Mouse (Mus musculus) limb, embryonic 12.5 days (tissue): ENCODE results near the gene Sergef. TPM values are rescaled to one million over a fixed set of nuclear protein-coding genes. Genes with fewer than 3 reads are reported as not detected.

Experiments used
- ATAC-seq: fragments of 200-750 bp; cut with Nextera tagmentation; 2 replicates; pipeline ENCODE4 v1.8.0; 2017; ENCODE audit warnings: low read depth, moderate TSS enrichment; ENCODE audit not compliant: insufficient number of reproducible peaks, insufficient read depth, low FRiP score, low TSS enrichment
- H3K27ac ChIP-seq: fragments of 300-500 bp; sonication (generic); 2 replicates; pipeline ENCODE4 v1.5.1; 2016; ENCODE audit warnings: mild to moderate bottlenecking, moderate library complexity
- H3K27me3 ChIP-seq: fragments of 300-500 bp; sonication (generic); 2 replicates; pipeline ENCODE4 v1.6.1; 2016; ENCODE audit warnings: mild to moderate bottlenecking, moderate library complexity
- H3K36me3 ChIP-seq: fragments of 300-500 bp; sonication (generic); 2 replicates; pipeline ENCODE4 v1.6.1; 2016; ENCODE audit warnings: mild to moderate bottlenecking, moderate library complexity
- H3K4me1 ChIP-seq: fragments of 300-500 bp; sonication (generic); replicated peaks from 2 replicates; pipeline ENCODE4 v1.6.1; 2016
- H3K4me2 ChIP-seq: fragments of 300-500 bp; sonication (generic); 2 replicates; pipeline ENCODE4 v1.6.1; 2016; ENCODE audit warnings: mild to moderate bottlenecking, moderate library complexity
- H3K4me3 ChIP-seq: fragments of 300-500 bp; sonication (generic); replicated peaks from 2 replicates; pipeline ENCODE4 v1.5.1; 2016; ENCODE audit warnings: mild to moderate bottlenecking
- H3K9ac ChIP-seq: fragments of 300-500 bp; sonication (generic); replicated peaks from 2 replicates; pipeline ENCODE4 v1.6.1; 2016; ENCODE audit warnings: mild to moderate bottlenecking, moderate library complexity
- H3K9me3 ChIP-seq: fragments of 300-500 bp; sonication (generic); 2 replicates; pipeline ENCODE4 v1.6.1; 2016; ENCODE audit warnings: mild to moderate bottlenecking, moderate library complexity
- WGBS: fragments of 180-500 bp; shearing (Covaris S2); methylation state at CpG from one replicate; pipeline ENCODE4 v1.1.7; 2016; 5-methylcytosine and 5-hydroxymethylcytosine counted together
- polyA plus RNA-seq: library from polyadenylated mRNA; unstranded; fragments of >200 nt; fragmentation: Nextera tagmentation; extraction: Ambion mirVana; gene quantifications from 2 replicates; pipeline ENCODE4 v1.2.1, GENCODE M21; 2016

Gene Sergef
- polyA plus RNA-seq, 1 experiment from 2014 or later: 12.1 TPM

DNA sequence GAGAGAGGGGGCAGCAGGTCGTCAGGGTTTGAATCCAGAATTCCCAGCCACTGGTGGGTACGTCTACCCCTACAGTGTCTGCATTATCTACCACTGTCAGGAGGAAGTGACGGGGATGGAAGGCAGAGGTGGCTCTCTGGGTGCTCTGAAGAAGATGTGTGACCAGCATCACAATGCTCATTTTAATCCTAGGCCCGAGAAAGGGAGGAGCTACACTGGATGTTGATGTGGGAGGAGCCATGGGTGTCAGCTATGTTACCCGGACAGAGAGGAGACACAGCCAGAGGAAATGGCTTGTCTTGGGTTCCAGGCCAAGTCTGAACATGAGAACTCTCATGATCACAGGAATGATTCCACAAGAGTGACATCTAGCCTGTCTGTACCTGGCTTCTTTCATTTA is 122.4 kb downstream of the Sergef start:
- WGBS: 79% methylated on average over 5 of the region's 5 CpGs
- no peaks in the 10 kb centered on the region for H3K9me3 ChIP-seq
- ATAC-seq: no peak

GRCm38 (mm10) chr7:46515960-46516359 is 123.6 kb downstream of the Sergef start:
- Histone ChIP-seq H3K4me2 (no peak overlapping the region), H3K27me3 (no peaks in the 10 kb centered on the region), H3K9me3 (no peaks in the 10 kb centered on the region), H3K4me1 (0 out of 2 replicates have a peak, but pooled peaks cover 5% of the 10 kb centered on the region), H3K4me3 (no peak overlapping the region), H3K9ac (no peak overlapping the region), H3K36me3 (no peaks in the 10 kb centered on the region), H3K27ac (no peak overlapping the region)
- WGBS: 76% methylated on average over 5 of the region's 5 CpGs
- no peak for ATAC-seq

More for the DNA sequence above, 122.4 kb downstream of the Sergef start:
- Histone ChIP-seq H3K4me1 (0 out of 2 replicates have a peak, but pooled peaks cover 5% of the 10 kb centered on the region), H3K4me2 (no peak overlapping the region), H3K27me3 (no peaks in the 10 kb centered on the region), H3K36me3 (no peaks in the 10 kb centered on the region), H3K9ac (no peak overlapping the region), H3K27ac (no peak overlapping the region), H3K4me3 (no peak overlapping the region)

- Histone ChIP-seq H3K9me3 (no peaks in the 10 kb centered on the region), H3K4me3 (no peak overlapping the region), H3K27ac (no peak overlapping the region), H3K36me3 (no peaks in the 10 kb centered on the region), H3K27me3 (no peaks in the 10 kb centered on the region), H3K4me2 (no peak overlapping the region), H3K4me1 (0 out of 2 replicates have a peak, but pooled peaks cover 4% of the 10 kb centered on the region), H3K9ac (no peak overlapping the region)
- no peak for ATAC-seq
- 93% methylated on average over 8 of the region's 8 CpGs for WGBS
These were observed 124.6 kb downstream of the Sergef start for GRCm38 (mm10) chr7:46514981-46515380.

GRCm38 (mm10) chr7:46513562-46513961 is 126.0 kb downstream of the Sergef start:
- H3K36me3 ChIP-seq: no peaks in the 10 kb centered on the region
- no peak overlapping the region for H3K4me3 ChIP-seq
- no peak for ATAC-seq
- H3K9ac ChIP-seq: no peak overlapping the region
- no peak overlapping the region for H3K27ac ChIP-seq
- H3K4me1 ChIP-seq: no peaks in the 10 kb centered on the region
- 88% methylated on average over 8 of the region's 8 CpGs for WGBS
- no peaks in the 10 kb centered on the region for H3K27me3 ChIP-seq
- no peak overlapping the region for H3K4me2 ChIP-seq
- no peaks in the 10 kb centered on the region for H3K9me3 ChIP-seq

DNA sequence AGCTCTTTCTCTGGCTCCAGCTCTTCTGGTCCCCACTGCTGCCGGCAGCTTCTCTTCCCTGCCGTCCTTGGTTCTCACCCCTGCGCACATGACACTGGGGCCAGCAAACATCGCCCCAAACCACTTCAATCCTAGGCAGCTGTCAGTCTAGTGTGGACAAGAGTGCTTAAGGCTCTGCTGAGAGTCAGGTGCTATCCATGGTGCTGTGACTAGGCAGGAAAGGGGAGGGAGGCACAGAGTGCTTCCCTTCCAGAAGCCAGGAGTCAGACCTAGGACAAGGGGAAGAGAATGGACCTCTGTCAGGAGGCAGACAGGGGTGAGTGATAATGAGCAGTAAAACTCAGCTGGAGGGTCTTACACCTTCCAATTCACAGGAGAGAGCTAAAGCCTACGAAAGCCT is 126.8 kb downstream of the Sergef start:
- no peak overlapping the region for H3K27ac ChIP-seq
- H3K36me3 ChIP-seq: no peaks in the 10 kb centered on the region
- no peak overlapping the region for H3K4me3 ChIP-seq
- no peaks in the 10 kb centered on the region for H3K4me1 ChIP-seq
- no peak overlapping the region for H3K4me2 ChIP-seq
- no peak overlapping the region for H3K9ac ChIP-seq
- ATAC-seq: no peak
- H3K9me3 ChIP-seq: no peaks in the 10 kb centered on the region
- no peaks in the 10 kb centered on the region for H3K27me3 ChIP-seq
- WGBS: 55% methylated on average over 5 of the region's 5 CpGs

DNA sequence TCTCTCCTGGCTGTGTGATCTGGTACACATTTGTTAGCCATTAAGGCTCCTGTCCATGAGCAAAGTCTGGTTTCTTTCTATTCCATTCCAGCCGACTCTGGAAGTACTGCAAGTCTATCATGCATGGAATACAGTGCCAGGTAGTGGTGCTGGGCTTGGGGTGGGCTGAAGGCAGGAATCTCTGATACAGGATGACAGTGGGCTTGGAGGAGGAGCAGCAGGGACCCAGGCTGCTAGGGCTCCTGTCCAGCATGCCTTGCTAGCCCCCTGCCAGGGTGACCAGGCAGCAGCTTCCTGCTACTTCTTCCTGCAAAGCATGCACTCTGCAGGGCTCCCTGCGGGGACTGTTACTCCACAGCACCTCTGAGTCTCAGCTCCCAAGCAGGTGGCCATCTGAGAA is 128.8 kb downstream of the Sergef start:
- Histone ChIP-seq H3K27ac (no peak overlapping the region), H3K4me1 (no peaks in the 10 kb centered on the region), H3K4me2 (no peak overlapping the region), H3K27me3 (no peaks in the 10 kb centered on the region), H3K9me3 (no peaks in the 10 kb centered on the region), H3K4me3 (no peak overlapping the region), H3K36me3 (no peaks in the 10 kb centered on the region), H3K9ac (no peak overlapping the region)
- no peak for ATAC-seq
- 30% methylated on average over 2 of the region's 2 CpGs for WGBS

- no peak overlapping the region for H3K27ac ChIP-seq
- no peak overlapping the region for H3K9ac ChIP-seq
- no peaks in the 10 kb centered on the region for H3K36me3 ChIP-seq
- H3K9me3 ChIP-seq: no peaks in the 10 kb centered on the region
- no peak overlapping the region for H3K4me2 ChIP-seq
- no peak for ATAC-seq
- no peak overlapping the region for H3K4me3 ChIP-seq
- H3K4me1 ChIP-seq: no peaks in the 10 kb centered on the region
- WGBS: 59% methylated on average over 24 of the region's 24 CpGs
- H3K27me3 ChIP-seq: no peaks in the 10 kb centered on the region
These were observed 130.0 kb downstream of the Sergef start for GRCm38 (mm10) chr7:46509391-46510310.

GRCm38 (mm10) chr7:46508590-46509318 is 130.9 kb downstream of the Sergef start:
- no peaks in the 10 kb centered on the region for H3K27me3 ChIP-seq
- H3K9me3 ChIP-seq: no peaks in the 10 kb centered on the region
- H3K4me1 ChIP-seq: peaks cover 3% of the 10 kb centered on the region; the same call in 1 of the 2 replicates
- H3K9ac ChIP-seq: no peak overlapping the region
- no peak overlapping the region for H3K27ac ChIP-seq
- no peak overlapping the region for H3K4me2 ChIP-seq
- 47% methylated on average over 12 of the region's 12 CpGs for WGBS
- no peaks in the 10 kb centered on the region for H3K36me3 ChIP-seq
- no peak for ATAC-seq
- H3K4me3 ChIP-seq: no peak overlapping the region

DNA sequence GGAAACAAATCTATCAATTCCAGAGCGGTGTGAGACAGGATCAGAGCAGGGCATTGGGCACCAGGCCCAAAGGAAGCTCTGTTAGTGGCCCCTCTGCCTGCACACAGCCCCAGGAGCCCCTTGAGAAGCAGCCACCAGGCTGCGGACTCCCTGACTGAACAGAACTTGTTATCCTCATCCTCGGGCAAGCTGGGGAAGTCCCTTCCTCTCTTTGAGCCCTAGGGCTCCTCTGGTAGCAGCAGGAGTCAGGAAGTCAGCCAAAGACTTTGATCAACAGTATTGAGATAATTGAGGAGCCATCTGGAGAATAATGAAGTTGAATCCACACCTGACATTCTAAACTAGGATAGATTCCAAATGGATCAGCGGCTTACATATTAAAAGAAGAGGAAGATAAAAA is 135.4 kb downstream of the Sergef start:
- 33% methylated on average over 4 of the region's 4 CpGs for WGBS
- no peak overlapping the region for H3K4me2 ChIP-seq
- no peak for ATAC-seq
- H3K4me1 ChIP-seq: peaks cover 3% of the 10 kb centered on the region; the same call in 1 of the 2 replicates
- no peak overlapping the region for H3K9ac ChIP-seq
- no peak overlapping the region for H3K4me3 ChIP-seq
- H3K27me3 ChIP-seq: no peaks in the 10 kb centered on the region
- H3K27ac ChIP-seq: no peak overlapping the region
- H3K9me3 ChIP-seq: no peaks in the 10 kb centered on the region
- H3K36me3 ChIP-seq: no peaks in the 10 kb centered on the region

DNA sequence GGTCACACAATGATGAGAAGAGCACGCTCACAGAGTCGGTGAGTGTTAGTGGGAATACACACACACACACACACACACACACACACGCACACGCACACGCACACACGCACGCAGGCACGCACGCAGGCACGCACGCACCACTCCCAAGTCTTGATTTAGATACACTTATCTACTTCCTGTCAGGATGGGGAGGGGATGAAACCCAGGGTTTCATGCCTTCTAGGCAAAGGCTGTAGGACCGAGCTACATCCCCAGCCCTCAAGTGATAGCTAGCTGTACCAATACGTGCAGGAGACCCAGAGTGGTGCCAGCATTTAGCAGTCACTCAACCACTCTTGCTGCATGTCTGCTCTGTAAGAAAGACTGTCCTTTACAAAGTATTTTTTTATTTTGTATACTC is 137.0 kb downstream of the Sergef start:
- Histone ChIP-seq H3K4me2 (no peak overlapping the region), H3K27ac (no peak overlapping the region), H3K36me3 (no peaks in the 10 kb centered on the region), H3K9ac (no peak overlapping the region), H3K4me3 (no peak overlapping the region), H3K4me1 (peaks cover 3% of the 10 kb centered on the region; the same call in 1 of the 2 replicates), H3K9me3 (no peaks in the 10 kb centered on the region), H3K27me3 (no peaks in the 10 kb centered on the region)
- WGBS: 89% methylated on average over 13 of the region's 13 CpGs
- ATAC-seq: no peak

DNA sequence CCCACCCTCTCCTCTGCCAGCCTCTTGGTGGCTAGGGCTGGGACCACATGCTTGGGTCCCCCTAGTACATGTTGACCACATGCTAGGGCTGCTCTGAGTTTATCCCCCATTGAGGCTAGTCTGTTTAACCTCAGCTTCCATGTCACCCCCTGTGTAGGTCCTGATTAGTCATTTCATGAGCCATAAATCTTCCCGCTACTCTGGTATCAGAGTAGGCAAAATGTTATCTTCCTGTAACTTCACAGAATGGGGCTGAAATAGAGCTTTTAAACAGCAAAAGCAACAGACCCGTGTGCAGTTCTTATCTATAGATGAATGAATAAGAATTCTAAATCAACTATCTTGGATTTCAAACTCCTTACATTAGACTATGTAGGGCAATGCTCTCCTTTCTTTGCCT is 138.1 kb downstream of the Sergef start:
- Histone ChIP-seq H3K4me2 (no peak overlapping the region), H3K27ac (no peak overlapping the region), H3K27me3 (no peaks in the 10 kb centered on the region), H3K4me1 (peaks cover 3% of the 10 kb centered on the region; the same call in 1 of the 2 replicates), H3K36me3 (no peaks in the 10 kb centered on the region), H3K4me3 (no peak overlapping the region), H3K9ac (no peak overlapping the region), H3K9me3 (no peaks in the 10 kb centered on the region)
- 81% methylated on average over 2 of the region's 2 CpGs for WGBS
- ATAC-seq: no peak
